Mouse (Mus musculus): ENCODE results near the gene Ppcdc. TPM values are rescaled to one million over a fixed set of nuclear protein-coding genes. Genes with fewer than 3 reads are reported as not detected.

Ppcdc gene
- total and polyA plus RNA-seq, 3 experiments: 38.8 to 50.3 (median 44.1) TPM

- dilution Hi-C loops (cut with MboI; ENCODE audit: extremely low pct_ligation_motif_present, extremely low pct_unique_long_range_greater_than_20kb, low sequenced_read_pairs) (no loop called here), in situ Hi-C loops (cut with MboI; ENCODE audit: low pct_ligation_motif_present, low pct_unique_long_range_greater_than_20kb, low sequenced_read_pairs) (no loop called here)
- DNase-seq (ENCODE audit: extremely low read depth): no peak
- Histone ChIP-seq H3K27ac (ENCODE audit: insufficient read depth, low read depth) (no peak overlapping the region), H3K27me3 (replicated peaks) (no peaks in the 10 kb centered on the region), H3K9ac (ENCODE audit: insufficient read depth, low read depth) (no peak overlapping the region), H3K36me3 (replicated peaks in 1 of 2; ENCODE audit: control insufficient read depth in 1 of 2, insufficient read depth in 1 of 2, low read length in 1 of 2) (no peaks in the 10 kb centered on the region), H3K4me2 (ENCODE audit: insufficient read depth, low read depth, poor library complexity, severe bottlenecking) (no peak overlapping the region), H3K4me1 (ENCODE audit: control insufficient read depth in 1 of 2, insufficient read depth in 2 of 2) (no peaks in the 10 kb centered on the region), H3K9me3 (replicated peaks; ENCODE audit: low read length) (peaks cover 14% of the 10 kb centered on the region), H3K4me3 (replicated peaks in 1 of 3; ENCODE audit: low read depth in 2 of 3, low read length in 2 of 3, poor library complexity in 1 of 3) (no peak overlapping the region), H3K79me2 (replicated peaks; ENCODE audit: control insufficient read depth, extremely low read depth, insufficient read depth, poor library complexity, severe bottlenecking) (no peaks in the 10 kb centered on the region)
- TF ChIP-seq ZNF384 (IDR thresholded peaks at IDR 0.05; ENCODE audit: low read depth, low read length) (no peak), CTCF (conservative IDR thresholded peaks at IDR 0.05 in 1 of 2, IDR thresholded peaks at IDR 0.05 in 1 of 2; ENCODE audit: low read depth in 2 of 2, low read length in 2 of 2) (no peak), POLR2A (IDR thresholded peaks at IDR 0.05; ENCODE audit: low read depth, low read length) (no peak), JUN (IDR thresholded peaks at IDR 0.05; ENCODE audit: insufficient read depth, low read depth, low read length) (no peak), RCOR1 (conservative IDR thresholded peaks at IDR 0.05; ENCODE audit: low read depth, low read length) (no peak), CHD1 (IDR thresholded peaks at IDR 0.05; ENCODE audit: low read depth, low read length) (no peak), RAD21 (IDR thresholded peaks at IDR 0.05; ENCODE audit: low read depth, low read length) (no peak), USF2 (conservative IDR thresholded peaks at IDR 0.05; ENCODE audit: low read depth, low read length) (no peak), E2F4 (IDR thresholded peaks at IDR 0.05; ENCODE audit: insufficient replicate concordance, low read depth, low read length) (no peak), POLR2AphosphoS2 (IDR thresholded peaks at IDR 0.05; ENCODE audit: low read depth, low read length) (no peak)
These were observed 35.9 kb downstream of the Ppcdc start for GRCm38 (mm10) chr9:57404036-57404435.

- dilution Hi-C loops (cut with MboI; ENCODE audit: extremely low pct_ligation_motif_present, extremely low pct_unique_long_range_greater_than_20kb, low sequenced_read_pairs) (no loop called here), in situ Hi-C loops (cut with MboI; ENCODE audit: low pct_ligation_motif_present, low pct_unique_long_range_greater_than_20kb, low sequenced_read_pairs) (no loop called here)
- no peak for DNase-seq (ENCODE audit: extremely low read depth)
- Histone ChIP-seq H3K9me3 (replicated peaks; ENCODE audit: low read length) (peaks cover 16% of the 10 kb centered on the region), H3K36me3 (replicated peaks in 1 of 2; ENCODE audit: control insufficient read depth in 1 of 2, insufficient read depth in 1 of 2, low read length in 1 of 2) (no peaks in the 10 kb centered on the region), H3K27ac (ENCODE audit: insufficient read depth, low read depth) (no peak overlapping the region), H3K79me2 (replicated peaks; ENCODE audit: control insufficient read depth, extremely low read depth, insufficient read depth, poor library complexity, severe bottlenecking) (no peaks in the 10 kb centered on the region), H3K4me2 (ENCODE audit: insufficient read depth, low read depth, poor library complexity, severe bottlenecking) (no peak overlapping the region), H3K4me1 (ENCODE audit: control insufficient read depth in 1 of 2, insufficient read depth in 2 of 2) (no peaks in the 10 kb centered on the region), H3K4me3 (replicated peaks in 1 of 3; ENCODE audit: low read depth in 2 of 3, low read length in 2 of 3, poor library complexity in 1 of 3) (no peak overlapping the region), H3K9ac (ENCODE audit: insufficient read depth, low read depth) (no peak overlapping the region), H3K27me3 (replicated peaks) (no peaks in the 10 kb centered on the region)
- TF ChIP-seq KAT2A (IDR thresholded peaks at IDR 0.05; ENCODE audit: insufficient replicate concordance, low read length): no peak
- no peak for TF ChIP-seq MAX (IDR thresholded peaks at IDR 0.05; ENCODE audit: low read length)
- TF ChIP-seq IRF4 (IDR thresholded peaks at IDR 0.05; ENCODE audit: low read depth, low read length): no peak
- no peak for TF ChIP-seq USF1 (IDR thresholded peaks at IDR 0.05; ENCODE audit: low read depth, low read length)
- no peak for TF ChIP-seq ZKSCAN1 (IDR thresholded peaks at IDR 0.05; ENCODE audit: borderline replicate concordance, low read depth, low read length)
These were observed 37.3 kb downstream of the Ppcdc start for GRCm38 (mm10) chr9:57402318-57403251.
